In the genomic region with DNA sequence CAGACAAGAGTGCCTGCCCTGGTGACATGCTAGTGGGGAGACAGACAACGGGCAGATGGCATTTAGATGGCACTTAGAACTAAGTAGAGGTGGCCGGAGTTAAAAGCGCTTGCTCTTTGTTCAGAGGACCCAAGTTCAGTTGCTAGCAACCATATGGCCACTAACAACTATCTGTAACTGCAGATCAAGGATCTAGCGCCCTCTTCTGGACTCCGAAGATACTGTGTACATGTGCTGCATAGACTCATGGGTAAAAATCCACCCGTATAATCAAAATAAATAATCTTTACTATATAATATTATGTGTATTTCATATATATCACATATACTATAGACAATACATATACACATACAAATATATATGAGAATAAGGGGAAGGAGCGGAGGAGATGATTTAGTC, we compare ENCODE assay signal across 21 mouse cellular contexts. TPM values are rescaled to one million over a fixed set of nuclear protein-coding genes. Genes with fewer than 3 reads are reported as not detected.
DNase-seq lines count a peak whose midpoint lies in the region; ATAC-seq and TF ChIP-seq lines count a peak whose summit lies in the region.
"Had no signal": no experiment of that assay in that cellular context is flagged by ENCODE, and none has a peak within 500 bp of the region (broad histone marks: within the 10 kb centered on the region; RNA-seq: fewer than 3 reads in every experiment).

No protein-coding gene starts in this region.

- H3K4me2 ChIP-seq in liver, embryonic 11.5 days: no peak overlapping the region
- H3K4me2 ChIP-seq: embryonic facial prominence, embryonic 12.5 days; limb, embryonic 13.5 days; lung, embryonic 15.5 days had no signal

- TF ChIP-seq EP300 in MEL (IDR thresholded peaks at IDR 0.05; ENCODE audit: low read depth in 1 of 2, low read length in 2 of 2): no peak

- no peaks in the 10 kb centered on the region for H3K9me3 ChIP-seq in liver, embryonic 11.5 days (ENCODE audit: control insufficient read depth, low read length)
- H3K9me3 ChIP-seq in MEL (replicated peaks; ENCODE audit: insufficient read depth, low read length): no peaks in the 10 kb centered on the region
- H3K9me3 ChIP-seq: embryonic facial prominence, embryonic 12.5 days; forebrain, embryonic 10.5 days; limb, embryonic 13.5 days; lung, embryonic 15.5 days; midbrain, embryonic 10.5 days had no signal

- no peaks in the 10 kb centered on the region for H3K79me2 ChIP-seq in MEL (ENCODE audit: control insufficient read depth, insufficient read depth, low read length, poor library complexity)

- ATAC-seq in CD4-positive, CD25-positive, alpha-beta regulatory T cell, adult 4 months: no peak
- ATAC-seq in liver, embryonic 11.5 days (replicated peaks; ENCODE audit: low FRiP score): no peak
- ATAC-seq: Patski had no signal

- peak; percentile 61 for TF ChIP-seq RAD21 in MEL (IDR thresholded peaks at IDR 0.05; ENCODE audit: low read depth, low read length)

- no peaks in the 10 kb centered on the region for H3K36me3 ChIP-seq in liver, embryonic 11.5 days (ENCODE audit: control insufficient read depth, insufficient read depth, low read length)
- no peaks in the 10 kb centered on the region for H3K36me3 ChIP-seq in MEL (ENCODE audit: control insufficient read depth in 1 of 2, insufficient read depth in 2 of 2, low read length in 2 of 2)
- H3K36me3 ChIP-seq: embryonic facial prominence, embryonic 12.5 days; limb, embryonic 13.5 days; lung, embryonic 15.5 days had no signal

- WGBS in liver, embryonic 11.5 days: 85% methylated on average over 7 of the region's 7 CpGs

- H3K4me1 ChIP-seq in liver, embryonic 11.5 days (replicated peaks; ENCODE audit: control insufficient read depth, insufficient read depth, low read length): no peaks in the 10 kb centered on the region
- H3K4me1 ChIP-seq in MEL (ENCODE audit: control insufficient read depth in 1 of 2, insufficient read depth in 2 of 2, low read length in 2 of 2): no peaks in the 10 kb centered on the region

- H3K27ac ChIP-seq in liver, embryonic 11.5 days (ENCODE audit: low read depth, low read length): no peak overlapping the region
- H3K27ac ChIP-seq in MEL (ENCODE audit: control insufficient read depth, low read depth, low read length): no peak overlapping the region
- H3K27ac ChIP-seq: embryonic facial prominence, embryonic 12.5 days; forebrain, embryonic 10.5 days; limb, embryonic 13.5 days; lung, embryonic 15.5 days; midbrain, embryonic 10.5 days had no signal

- peak; percentile 44 for DNase-seq in CD4-positive, CD25-positive, alpha-beta regulatory T cell, adult 2 months (ENCODE audit: low read depth, low spot score)
- DNase-seq in liver (peak; percentile 23), MEL (ENCODE audit: low read depth, low spot score) (peak; percentile 75)
- DNase-seq in liver, embryonic 11.5 days (ENCODE audit: low spot score): no peak
- DNase-seq in mesoderm, embryonic 11.5 days (ENCODE audit: low read depth, low spot score): peak; percentile 33
- no peak for DNase-seq in frontal cortex, postnatal 36 days (ENCODE audit: low spot score in 2 of 2)
- no peak for DNase-seq in urinary bladder, postnatal 14 days (ENCODE audit: low spot score)
- DNase-seq: adrenal gland, postnatal 10 days; heart, adult 11 months; heart, postnatal 36 days; kidney, adult 11 months; layer of hippocampus, postnatal 36 days; thymus, postnatal 36 days had no signal

- peaks cover 28% of the 10 kb centered on the region for H3K27me3 ChIP-seq in liver, embryonic 11.5 days (replicated peaks; ENCODE audit: control insufficient read depth, insufficient read depth, low read length)
- peaks cover 0 to 7% of the 10 kb centered on the region in 2 experiments; a peak in 2 of 4 replicates for H3K27me3 ChIP-seq in MEL (ENCODE audit: control insufficient read depth in 1 of 2, insufficient read depth in 2 of 2, low read length in 2 of 2)

- peak; percentile 45 to 65 (median 53) for TF ChIP-seq CTCF in MEL (IDR thresholded peaks at IDR 0.05 in 2 of 3, conservative IDR thresholded peaks at IDR 0.05 in 1 of 3; ENCODE audit: control insufficient read depth in 1 of 3, insufficient read depth in 1 of 3, low read depth in 2 of 3, low read length in 3 of 3, poor library complexity in 1 of 3, severe bottlenecking in 1 of 3)

- no peak overlapping the region for H3K4me3 ChIP-seq in liver, embryonic 11.5 days (ENCODE audit: low read depth, low read length)
- H3K4me3 ChIP-seq in MEL (ENCODE audit: control insufficient read depth in 1 of 2, insufficient read depth in 1 of 2, low read depth in 2 of 2, low read length in 2 of 2): no peak overlapping the region
- H3K4me3 ChIP-seq: embryonic facial prominence, embryonic 12.5 days; forebrain, embryonic 10.5 days; limb, embryonic 13.5 days; lung, embryonic 15.5 days; midbrain, embryonic 10.5 days had no signal

- no peak for TF ChIP-seq POLR2A in MEL (IDR thresholded peaks at IDR 0.05; ENCODE audit: control insufficient read depth in 1 of 2, insufficient read depth in 1 of 2, low read depth in 1 of 2, low read length in 2 of 2, poor library complexity in 1 of 2)

- no peak overlapping the region for H3K9ac ChIP-seq in liver, embryonic 11.5 days (ENCODE audit: low read depth, low read length)
- no peak overlapping the region for H3K9ac ChIP-seq in MEL (ENCODE audit: control insufficient read depth, low read depth, low read length, poor library complexity, severe bottlenecking)
- H3K9ac ChIP-seq: embryonic facial prominence, embryonic 12.5 days; limb, embryonic 13.5 days; lung, embryonic 15.5 days had no signal

TF ChIP-seq in MEL, 35 proteins besides CTCF, POLR2A, EP300 and RAD21 (continues in another document):
- TF ChIP-seq CHD2 (IDR thresholded peaks at IDR 0.05; ENCODE audit: low read length) (no peak), TCF12 (IDR thresholded peaks at IDR 0.05; ENCODE audit: low read depth, low read length) (no peak), ETS1 (IDR thresholded peaks at IDR 0.05; ENCODE audit: low read depth, low read length) (no peak), MXI1 (IDR thresholded peaks at IDR 0.05; ENCODE audit: low read depth, low read length) (no peak), ZKSCAN1 (IDR thresholded peaks at IDR 0.05; ENCODE audit: low read depth, low read length) (no peak), USF2 (IDR thresholded peaks at IDR 0.05; ENCODE audit: borderline replicate concordance in 1 of 2, insufficient read depth in 1 of 2, low read depth in 1 of 2, low read length in 2 of 2) (no peak), HCFC1 (IDR thresholded peaks at IDR 0.05; ENCODE audit: low read depth, low read length) (no peak), MYB (IDR thresholded peaks at IDR 0.05; ENCODE audit: low read depth, low read length) (no peak), GABPA (IDR thresholded peaks at IDR 0.05; ENCODE audit: low read depth, low read length) (no peak), MYC (IDR thresholded peaks at IDR 0.05; ENCODE audit: low read depth, low read length) (peak; percentile 73; the same call in 1 of the 2 replicates), RCOR1 (IDR thresholded peaks at IDR 0.05; ENCODE audit: low read depth, low read length) (no peak), GATA1 (IDR thresholded peaks at IDR 0.05; ENCODE audit: low read depth, low read length) (peak; percentile 48; the same call in 1 of the 2 replicates), ZC3H11A (IDR thresholded peaks at IDR 0.05; ENCODE audit: low read depth, low read length) (0 out of 2 replicates have a peak, but pooled peaks have one; percentile 40), JUND (IDR thresholded peaks at IDR 0.05; ENCODE audit: low read depth, low read length) (no peak), UBTF (IDR thresholded peaks at IDR 0.05; ENCODE audit: borderline replicate concordance, insufficient read depth, low read depth, low read length) (no peak), MAX (IDR thresholded peaks at IDR 0.05; ENCODE audit: low read length) (no peak), TBP (IDR thresholded peaks at IDR 0.05; ENCODE audit: low read depth, low read length) (no peak), ZMIZ1 (IDR thresholded peaks at IDR 0.05; ENCODE audit: low read depth, low read length) (no peak), SMC3 (IDR thresholded peaks at IDR 0.05; ENCODE audit: low read depth, low read length) (peak; percentile 50)

RNA-seq across cellular contexts. Expression of gene Zan, which starts 10.8 kb away (rescaled TPM):
- polyA plus RNA-seq in CD4-positive, CD25-positive, alpha-beta regulatory T cell, adult 4 months (2017; shearing (Covaris generic)): under 1 TPM; 0.27 to 0.39 TPM
- polyA plus RNA-seq in liver, embryonic 11.5 days (2014; fragmentation: Nextera tagmentation; extraction: Ambion mirVana): 0.39 and 0.49 TPM in 2 replicates
- 0.10 TPM in 1 of 2 replicates, not detected in the other for total RNA-seq in MEL (2012; rRNA removed)
- polyA plus RNA-seq in MEL (2012; ENCODE audit: insufficient read depth in 1 of 2, insufficient read length in 2 of 2, low read depth in 1 of 2, low replicate concordance in 2 of 2, missing spikeins in 1 of 2): under 1 TPM in 1 of 2 experiments, not detected in 1; 0.15 TPM
- total RNA-seq: heart, postnatal 36 days had no signal

RNA-seq across cellular contexts. Expression of gene Pop7, which starts 14.7 kb away (rescaled TPM):
- polyA plus RNA-seq in CD4-positive, CD25-positive, alpha-beta regulatory T cell, adult 4 months (2017; shearing (Covaris generic)): 10 to 100 TPM; 44.2 to 57.4 TPM
- 61.4 and 70.6 TPM in 2 replicates for polyA plus RNA-seq in liver, embryonic 11.5 days (2014; fragmentation: Nextera tagmentation; extraction: Ambion mirVana)
- 73.8 and 79.8 TPM in 2 replicates for total RNA-seq in MEL (2012; rRNA removed)
- polyA plus RNA-seq in MEL (2012; ENCODE audit: insufficient read depth in 1 of 2, insufficient read length in 2 of 2, low read depth in 1 of 2, low replicate concordance in 2 of 2, missing spikeins in 1 of 2): 10 to 100 TPM in 1 of 2 experiments, not detected in 1; 61.1 TPM

RNA-seq across cellular contexts. Expression of gene Gigyf1, which starts 30.7 kb away (rescaled TPM):
- polyA plus RNA-seq in CD4-positive, CD25-positive, alpha-beta regulatory T cell, adult 4 months (2017; shearing (Covaris generic)): 10 to 100 TPM; 35.6 to 36.1 TPM
- 7.0 and 9.0 TPM in 2 replicates for polyA plus RNA-seq in liver, embryonic 11.5 days (2014; fragmentation: Nextera tagmentation; extraction: Ambion mirVana)
- 5.1 and 6.8 TPM in 2 replicates for total RNA-seq in MEL (2012; rRNA removed)
- 10 to 100 TPM in 1 of 2 experiments, not detected in 1; 24.6 TPM for polyA plus RNA-seq in MEL (2012; ENCODE audit: insufficient read depth in 1 of 2, insufficient read length in 2 of 2, low read depth in 1 of 2, low replicate concordance in 2 of 2, missing spikeins in 1 of 2)

RNA-seq across cellular contexts. Expression of gene Epo, which starts 45.4 kb away (rescaled TPM):
- polyA plus RNA-seq in CD4-positive, CD25-positive, alpha-beta regulatory T cell, adult 4 months (2017; shearing (Covaris generic)): not detected
- polyA plus RNA-seq in liver, embryonic 11.5 days (2014; fragmentation: Nextera tagmentation; extraction: Ambion mirVana): 4.6 and 7.8 TPM in 2 replicates
- not detected in 2 replicates for total RNA-seq in MEL (2012; rRNA removed)
- not detected for polyA plus RNA-seq in MEL (2012; ENCODE audit: insufficient read depth in 1 of 2, insufficient read length in 2 of 2, low read depth in 1 of 2, low replicate concordance in 2 of 2, missing spikeins in 1 of 2)
- total RNA-seq: adrenal gland, postnatal 10 days; heart, postnatal 36 days; layer of hippocampus, postnatal 36 days had no signal
- polyA plus RNA-seq: frontal cortex, adult 2 months; Patski had no signal

RNA-seq across cellular contexts. Expression of gene Gnb2, which starts 45.7 kb away (rescaled TPM):
- polyA plus RNA-seq in CD4-positive, CD25-positive, alpha-beta regulatory T cell, adult 4 months (2017; shearing (Covaris generic)): 10 to 100 TPM; 36.8 to 66.7 TPM
- polyA plus RNA-seq in liver, embryonic 11.5 days (2014; fragmentation: Nextera tagmentation; extraction: Ambion mirVana): 306 and 319 TPM in 2 replicates
- 531 and 548 TPM in 2 replicates for total RNA-seq in MEL (2012; rRNA removed)
- polyA plus RNA-seq in MEL (2012; ENCODE audit: insufficient read depth in 1 of 2, insufficient read length in 2 of 2, low read depth in 1 of 2, low replicate concordance in 2 of 2, missing spikeins in 1 of 2): 100 to 1,000 TPM in 1 of 2 experiments, not detected in 1; 550 TPM

Comparison
In these comparisons a context has a peak if more than half of its experiments do, and no peak if none do; other contexts are left out.
1. DNase-seq: peak in CD4-positive, CD25-positive, alpha-beta regulatory T cell, adult 2 months (single experiment), liver (single experiment), MEL (single experiment) and mesoderm, embryonic 11.5 days (single experiment); none in liver, embryonic 11.5 days (single experiment), frontal cortex, postnatal 36 days (0 of 2) and urinary bladder, postnatal 14 days (single experiment).